Mouse (Mus musculus): ENCODE data around the gene Bbs7. TPM values are rescaled to one million over a fixed set of nuclear protein-coding genes. Genes with fewer than 3 reads are reported as not detected.

Bbs7 gene
- polyA plus RNA-seq, 1 experiment, result 2.4 TPM

GRCm38 (mm10) chr3:36571827-36572378 is 41.4 kb downstream of the Bbs7 start, which contains the start of gene Ccna2:
Gene Ccna2 (minus strand): TSS chr3:36572150.
- no peaks in the 10 kb centered on the region for H3K27me3 ChIP-seq (ENCODE audit: control insufficient read depth, insufficient read depth, low read length)
- no peak within 1 kb of the TSS for H3K27ac ChIP-seq (ENCODE audit: control insufficient read depth, insufficient read depth, low read length)
- peaks cover 14% of the 10 kb centered on the region for H3K36me3 ChIP-seq (ENCODE audit: control insufficient read depth, insufficient read depth, low read length)
- H3K4me3 ChIP-seq (ENCODE audit: control insufficient read depth, insufficient read depth, low read length), result peak within 1 kb of the TSS; percentile 66
- WGBS, result under 1% methylated on average over 60 of the region's 60 CpGs
- H3K4me1 ChIP-seq (replicated peaks; ENCODE audit: control insufficient read depth, insufficient read depth, low read length), result peaks cover 6% of the 10 kb centered on the region
- TF ChIP-seq CTCF (IDR thresholded peaks at IDR 0.05; ENCODE audit: borderline replicate concordance, control insufficient read depth, extremely low read depth, insufficient read depth, low read length, poor library complexity) (peak; percentile 62; the same call in 1 of the 2 replicates), POLR2A (IDR thresholded peaks at IDR 0.05; ENCODE audit: control insufficient read depth, extremely low read depth, insufficient read depth, low read length, poor library complexity) (peak; percentile 57)
- DNase-seq, result peak; percentile 97

GRCm38 (mm10) chr3:36571361-36571826 is 41.9 kb downstream of the Bbs7 start:
- under 1% methylated on average over 46 of the region's 46 CpGs for WGBS
- peaks cover 19% of the 10 kb centered on the region for H3K36me3 ChIP-seq (ENCODE audit: control insufficient read depth, insufficient read depth, low read length)
- peak; percentile 30 for DNase-seq
- peak overlapping the region; percentile 66 for H3K4me3 ChIP-seq (ENCODE audit: control insufficient read depth, insufficient read depth, low read length)
- peaks cover 6% of the 10 kb centered on the region for H3K4me1 ChIP-seq (replicated peaks; ENCODE audit: control insufficient read depth, insufficient read depth, low read length)
- H3K27me3 ChIP-seq (ENCODE audit: control insufficient read depth, insufficient read depth, low read length), result no peaks in the 10 kb centered on the region
- H3K27ac ChIP-seq (ENCODE audit: control insufficient read depth, insufficient read depth, low read length), result no peak overlapping the region
- TF ChIP-seq CTCF (IDR thresholded peaks at IDR 0.05; ENCODE audit: borderline replicate concordance, control insufficient read depth, extremely low read depth, insufficient read depth, low read length, poor library complexity), result no peak
- no peak for TF ChIP-seq POLR2A (IDR thresholded peaks at IDR 0.05; ENCODE audit: control insufficient read depth, extremely low read depth, insufficient read depth, low read length, poor library complexity)

- no peak for TF ChIP-seq POLR2A (IDR thresholded peaks at IDR 0.05; ENCODE audit: control insufficient read depth, extremely low read depth, insufficient read depth, low read length, poor library complexity)
- TF ChIP-seq CTCF (IDR thresholded peaks at IDR 0.05; ENCODE audit: borderline replicate concordance, control insufficient read depth, extremely low read depth, insufficient read depth, low read length, poor library complexity), result no peak
- no peak overlapping the region for H3K4me3 ChIP-seq (ENCODE audit: control insufficient read depth, insufficient read depth, low read length)
These were observed 43.4 kb downstream of the Bbs7 start for GRCm38 (mm10) chr3:36569836-36570235.

GRCm38 (mm10) chr3:36563666-36564065 is 49.6 kb downstream of the Bbs7 start:
- TF ChIP-seq POLR2A (IDR thresholded peaks at IDR 0.05; ENCODE audit: control insufficient read depth, extremely low read depth, insufficient read depth, low read length, poor library complexity), result no peak
- TF ChIP-seq CTCF (IDR thresholded peaks at IDR 0.05; ENCODE audit: borderline replicate concordance, control insufficient read depth, extremely low read depth, insufficient read depth, low read length, poor library complexity), result no peak
- H3K36me3 ChIP-seq (ENCODE audit: control insufficient read depth, insufficient read depth, low read length), result peaks cover 70% of the 10 kb centered on the region

More at GRCm38 (mm10) chr3:36569836-36570235, 43.4 kb downstream of the Bbs7 start:
- DNase-seq, result no peak
- 92% methylated on average over 5 of the region's 5 CpGs for WGBS
- H3K36me3 ChIP-seq (ENCODE audit: control insufficient read depth, insufficient read depth, low read length), result peaks cover 34% of the 10 kb centered on the region
- no peaks in the 10 kb centered on the region for H3K27me3 ChIP-seq (ENCODE audit: control insufficient read depth, insufficient read depth, low read length)
- no peak overlapping the region for H3K27ac ChIP-seq (ENCODE audit: control insufficient read depth, insufficient read depth, low read length)
- peaks cover 6% of the 10 kb centered on the region for H3K4me1 ChIP-seq (replicated peaks; ENCODE audit: control insufficient read depth, insufficient read depth, low read length)

GRCm38 (mm10) chr3:36559606-36560005 is 53.7 kb downstream of the Bbs7 start:
- H3K27me3 ChIP-seq (ENCODE audit: control insufficient read depth, insufficient read depth, low read length), result no peaks in the 10 kb centered on the region
- no peak overlapping the region for H3K4me3 ChIP-seq (ENCODE audit: control insufficient read depth, insufficient read depth, low read length)
- no peaks in the 10 kb centered on the region for H3K4me1 ChIP-seq (replicated peaks; ENCODE audit: control insufficient read depth, insufficient read depth, low read length)
- TF ChIP-seq CTCF (IDR thresholded peaks at IDR 0.05; ENCODE audit: borderline replicate concordance, control insufficient read depth, extremely low read depth, insufficient read depth, low read length, poor library complexity), result no peak
- no peak for TF ChIP-seq POLR2A (IDR thresholded peaks at IDR 0.05; ENCODE audit: control insufficient read depth, extremely low read depth, insufficient read depth, low read length, poor library complexity)
- no peak overlapping the region for H3K27ac ChIP-seq (ENCODE audit: control insufficient read depth, insufficient read depth, low read length)
- DNase-seq, result no peak
- WGBS, result 80% methylated on average over 4 of the region's 4 CpGs
- H3K36me3 ChIP-seq (ENCODE audit: control insufficient read depth, insufficient read depth, low read length), result peaks cover 44% of the 10 kb centered on the region

More at GRCm38 (mm10) chr3:36563666-36564065, 49.6 kb downstream of the Bbs7 start:
- H3K27me3 ChIP-seq (ENCODE audit: control insufficient read depth, insufficient read depth, low read length), result no peaks in the 10 kb centered on the region
- H3K4me3 ChIP-seq (ENCODE audit: control insufficient read depth, insufficient read depth, low read length), result no peak overlapping the region
- H3K27ac ChIP-seq (ENCODE audit: control insufficient read depth, insufficient read depth, low read length), result no peak overlapping the region
- DNase-seq, result no peak
- WGBS, result 96% methylated on average over 3 of the region's 3 CpGs
- H3K4me1 ChIP-seq (replicated peaks; ENCODE audit: control insufficient read depth, insufficient read depth, low read length), result no peaks in the 10 kb centered on the region

- H3K36me3 ChIP-seq (ENCODE audit: control insufficient read depth, insufficient read depth, low read length), result peaks cover 27% of the 10 kb centered on the region
- WGBS, result 88% methylated on average over 1 of the region's 1 CpGs
- H3K4me3 ChIP-seq (ENCODE audit: control insufficient read depth, insufficient read depth, low read length), result no peak overlapping the region
These were observed 55.7 kb downstream of the Bbs7 start for GRCm38 (mm10) chr3:36557601-36558000.

More at GRCm38 (mm10) chr3:36557601-36558000, 55.7 kb downstream of the Bbs7 start:
- H3K27ac ChIP-seq (ENCODE audit: control insufficient read depth, insufficient read depth, low read length), result no peak overlapping the region
- TF ChIP-seq POLR2A (IDR thresholded peaks at IDR 0.05; ENCODE audit: control insufficient read depth, extremely low read depth, insufficient read depth, low read length, poor library complexity) (no peak), CTCF (IDR thresholded peaks at IDR 0.05; ENCODE audit: borderline replicate concordance, control insufficient read depth, extremely low read depth, insufficient read depth, low read length, poor library complexity) (no peak)
- peaks cover 2% of the 10 kb centered on the region; the same call in 1 of the 2 replicates for H3K4me1 ChIP-seq (replicated peaks; ENCODE audit: control insufficient read depth, insufficient read depth, low read length)
- no peak for DNase-seq
- no peaks in the 10 kb centered on the region for H3K27me3 ChIP-seq (ENCODE audit: control insufficient read depth, insufficient read depth, low read length)
